Mouse (Mus musculus): Measurements from ENCODE around the gene Olfr1378. TPM values are rescaled to one million over a fixed set of nuclear protein-coding genes. Genes with fewer than 3 reads are reported as not detected.

Olfr1378 gene
- not detected in 2 replicates for polyA plus RNA-seq (2015; fragmentation: Nextera tagmentation; extraction: Ambion mirVana)

GRCm38 (mm10) chr11:50966230-50966629 is at the start of gene Olfr1378:
Gene Olfr1378, plus strand, starts transcription at chr11:50966530.
- H3K9ac ChIP-seq (ENCODE audit: low read depth, low read length): no peak within 1 kb of the TSS
- TF ChIP-seq CTCF (IDR thresholded peaks at IDR 0.05; ENCODE audit: low read depth): no peak

GRCm38 (mm10) chr11:50930469-50931014 is 35.8 kb upstream of the Olfr1378 start:
- H3K4me3 ChIP-seq (ENCODE audit: low read depth, low read length): peak overlapping the region; percentile 73
- no peaks in the 10 kb centered on the region for H3K4me1 ChIP-seq (replicated peaks; ENCODE audit: control insufficient read depth, insufficient read depth, low read length)
- H3K9ac ChIP-seq (ENCODE audit: low read depth, low read length): peak overlapping the region; percentile 41; the same call in 1 of the 2 replicates
- no peaks in the 10 kb centered on the region for H3K9me3 ChIP-seq (ENCODE audit: control insufficient read depth)
- H3K4me2 ChIP-seq (replicated peaks; ENCODE audit: low read depth): peak overlapping the region; percentile 85
- no peak for TF ChIP-seq CTCF (IDR thresholded peaks at IDR 0.05; ENCODE audit: low read depth)
- H3K27ac ChIP-seq (ENCODE audit: low read depth, low read length): no peak overlapping the region
- 0 out of 2 replicates have a peak, but pooled peaks cover 4% of the 10 kb centered on the region for H3K27me3 ChIP-seq (replicated peaks; ENCODE audit: control insufficient read depth, insufficient read depth, low read length)
- WGBS: 12% methylated on average over 14 of the region's 14 CpGs
- H3K36me3 ChIP-seq (ENCODE audit: control insufficient read depth, insufficient read depth): no peaks in the 10 kb centered on the region
- ATAC-seq: no peak

More at GRCm38 (mm10) chr11:50966230-50966629, at the start of gene Olfr1378:
- Histone ChIP-seq H3K4me1 (replicated peaks; ENCODE audit: control insufficient read depth, insufficient read depth, low read length) (no peaks in the 10 kb centered on the region), H3K27me3 (replicated peaks; ENCODE audit: control insufficient read depth, insufficient read depth, low read length) (no peaks in the 10 kb centered on the region), H3K9me3 (ENCODE audit: control insufficient read depth) (no peaks in the 10 kb centered on the region), H3K4me3 (ENCODE audit: low read depth, low read length) (no peak within 1 kb of the TSS), H3K4me2 (replicated peaks; ENCODE audit: low read depth) (no peak within 1 kb of the TSS), H3K36me3 (ENCODE audit: control insufficient read depth, insufficient read depth) (no peaks in the 10 kb centered on the region), H3K27ac (ENCODE audit: low read depth, low read length) (no peak within 1 kb of the TSS)
- no peak for ATAC-seq
- WGBS: 84% methylated on average over 11 of the region's 11 CpGs

DNA sequence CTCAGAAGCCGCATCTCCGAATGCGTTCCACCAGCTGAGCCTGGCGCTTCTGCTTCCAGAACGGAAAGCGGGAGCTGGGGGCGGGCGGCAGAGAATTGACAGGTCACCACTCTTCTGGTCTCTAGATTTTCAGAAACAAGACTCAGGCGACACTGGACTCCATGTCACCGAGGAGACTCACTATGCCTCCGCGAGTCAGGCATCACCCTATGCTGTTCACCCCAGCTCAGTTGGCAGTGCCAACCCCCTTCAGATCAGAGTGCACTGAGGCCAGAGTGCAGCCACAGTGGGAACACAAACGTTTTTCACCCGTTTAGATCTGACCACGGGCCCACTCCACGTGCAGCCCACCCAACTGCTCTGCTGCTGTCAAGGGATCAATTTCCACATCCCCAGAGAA is 35.3 kb upstream of the Olfr1378 start:
- Histone ChIP-seq H3K9ac (ENCODE audit: low read depth, low read length) (peak overlapping the region; percentile 41; the same call in 1 of the 2 replicates), H3K27me3 (replicated peaks; ENCODE audit: control insufficient read depth, insufficient read depth, low read length) (0 out of 2 replicates have a peak, but pooled peaks cover 4% of the 10 kb centered on the region), H3K9me3 (ENCODE audit: control insufficient read depth) (no peaks in the 10 kb centered on the region), H3K4me3 (ENCODE audit: low read depth, low read length) (peak overlapping the region; percentile 73), H3K4me2 (replicated peaks; ENCODE audit: low read depth) (peak overlapping the region; percentile 85), H3K36me3 (ENCODE audit: control insufficient read depth, insufficient read depth) (no peaks in the 10 kb centered on the region), H3K27ac (ENCODE audit: low read depth, low read length) (no peak overlapping the region), H3K4me1 (replicated peaks; ENCODE audit: control insufficient read depth, insufficient read depth, low read length) (no peaks in the 10 kb centered on the region)
- no peak for TF ChIP-seq CTCF (IDR thresholded peaks at IDR 0.05; ENCODE audit: low read depth)
- under 1% methylated on average over 16 of the region's 16 CpGs for WGBS
- ATAC-seq: peak; percentile 37

- Histone ChIP-seq H3K9me3 (ENCODE audit: control insufficient read depth) (no peaks in the 10 kb centered on the region), H3K4me3 (ENCODE audit: low read depth, low read length) (peak within 1 kb of the TSS; percentile 73), H3K4me1 (replicated peaks; ENCODE audit: control insufficient read depth, insufficient read depth, low read length) (no peaks in the 10 kb centered on the region), H3K36me3 (ENCODE audit: control insufficient read depth, insufficient read depth) (no peaks in the 10 kb centered on the region), H3K27ac (ENCODE audit: low read depth, low read length) (no peak within 1 kb of the TSS), H3K9ac (ENCODE audit: low read depth, low read length) (peak within 1 kb of the TSS; percentile 41; the same call in 1 of the 2 replicates), H3K4me2 (replicated peaks; ENCODE audit: low read depth) (peak within 1 kb of the TSS; percentile 85), H3K27me3 (replicated peaks; ENCODE audit: control insufficient read depth, insufficient read depth, low read length) (0 out of 2 replicates have a peak, but pooled peaks cover 4% of the 10 kb centered on the region)
- no peak for TF ChIP-seq CTCF (IDR thresholded peaks at IDR 0.05; ENCODE audit: low read depth)
- under 1% methylated on average over 18 of the region's 18 CpGs for WGBS
- peak; percentile 87 for ATAC-seq
These were observed 34.9 kb upstream of the Olfr1378 start, which contains the start of gene Zfp354b for GRCm38 (mm10) chr11:50931451-50931866. Gene Zfp354b, minus strand, starts transcription at chr11:50931633.

- H3K9ac ChIP-seq (ENCODE audit: low read depth, low read length): no peak overlapping the region
- TF ChIP-seq CTCF (IDR thresholded peaks at IDR 0.05; ENCODE audit: low read depth): no peak
- H3K4me1 ChIP-seq (replicated peaks; ENCODE audit: control insufficient read depth, insufficient read depth, low read length): no peaks in the 10 kb centered on the region
- H3K4me3 ChIP-seq (ENCODE audit: low read depth, low read length): peak overlapping the region; percentile 73; the same call in 1 of the 2 replicates
- H3K4me2 ChIP-seq (replicated peaks; ENCODE audit: low read depth): peak overlapping the region; percentile 85
- ATAC-seq: no peak
- no peaks in the 10 kb centered on the region for H3K9me3 ChIP-seq (ENCODE audit: control insufficient read depth)
- WGBS: 80% methylated on average over 1 of the region's 1 CpGs
- H3K36me3 ChIP-seq (ENCODE audit: control insufficient read depth, insufficient read depth): no peaks in the 10 kb centered on the region
- H3K27me3 ChIP-seq (replicated peaks; ENCODE audit: control insufficient read depth, insufficient read depth, low read length): 0 out of 2 replicates have a peak, but pooled peaks cover 4% of the 10 kb centered on the region
- no peak overlapping the region for H3K27ac ChIP-seq (ENCODE audit: low read depth, low read length)
These were observed 34.3 kb upstream of the Olfr1378 start for GRCm38 (mm10) chr11:50932040-50932439.

DNA sequence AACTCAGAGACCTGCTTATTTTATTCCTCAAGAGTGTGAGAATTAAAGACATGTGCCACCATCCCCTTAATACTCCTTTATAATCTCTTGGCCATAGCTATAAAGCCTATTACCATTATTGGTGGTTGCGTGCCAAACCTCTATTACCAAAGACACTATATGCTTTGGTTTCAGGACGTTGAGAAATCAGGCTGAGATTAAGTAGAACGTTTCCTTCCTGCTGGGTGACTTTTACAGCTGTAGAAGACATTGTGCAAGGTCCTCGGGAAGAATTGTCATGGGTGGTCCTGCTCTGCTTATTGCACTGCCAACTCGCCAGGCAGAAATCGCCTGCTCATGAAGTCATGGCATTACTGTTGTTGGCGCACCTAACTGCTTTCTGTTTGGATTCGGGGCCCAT is 27.9 kb upstream of the Olfr1378 start:
- Histone ChIP-seq H3K9ac (ENCODE audit: low read depth, low read length) (no peak overlapping the region), H3K4me3 (ENCODE audit: low read depth, low read length) (no peak overlapping the region), H3K9me3 (ENCODE audit: control insufficient read depth) (no peaks in the 10 kb centered on the region), H3K27ac (ENCODE audit: low read depth, low read length) (no peak overlapping the region), H3K27me3 (replicated peaks; ENCODE audit: control insufficient read depth, insufficient read depth, low read length) (no peaks in the 10 kb centered on the region), H3K4me1 (replicated peaks; ENCODE audit: control insufficient read depth, insufficient read depth, low read length) (no peaks in the 10 kb centered on the region), H3K4me2 (replicated peaks; ENCODE audit: low read depth) (no peak overlapping the region), H3K36me3 (ENCODE audit: control insufficient read depth, insufficient read depth) (no peaks in the 10 kb centered on the region)
- no peak for TF ChIP-seq CTCF (IDR thresholded peaks at IDR 0.05; ENCODE audit: low read depth)
- no peak for ATAC-seq
- 72% methylated on average over 8 of the region's 8 CpGs for WGBS
